Mouse (Mus musculus) cerebellum, adult 8-10 months (tissue): ENCODE results near the gene Cyb561d1.
A peak's percentile ranks its signal among the peaks of the same experiment; 100 is the strongest.
"Not testable (repeated sequence)": the region's sequence is repeated elsewhere in the genome, so short reads cannot be mapped to it uniquely, and the experiment has no call there.

Experiments used
- DNase-seq: peaks from one replicate; pipeline ENCODE4 v3.0.0; 2022

Cyb561d1 gene

DNA sequence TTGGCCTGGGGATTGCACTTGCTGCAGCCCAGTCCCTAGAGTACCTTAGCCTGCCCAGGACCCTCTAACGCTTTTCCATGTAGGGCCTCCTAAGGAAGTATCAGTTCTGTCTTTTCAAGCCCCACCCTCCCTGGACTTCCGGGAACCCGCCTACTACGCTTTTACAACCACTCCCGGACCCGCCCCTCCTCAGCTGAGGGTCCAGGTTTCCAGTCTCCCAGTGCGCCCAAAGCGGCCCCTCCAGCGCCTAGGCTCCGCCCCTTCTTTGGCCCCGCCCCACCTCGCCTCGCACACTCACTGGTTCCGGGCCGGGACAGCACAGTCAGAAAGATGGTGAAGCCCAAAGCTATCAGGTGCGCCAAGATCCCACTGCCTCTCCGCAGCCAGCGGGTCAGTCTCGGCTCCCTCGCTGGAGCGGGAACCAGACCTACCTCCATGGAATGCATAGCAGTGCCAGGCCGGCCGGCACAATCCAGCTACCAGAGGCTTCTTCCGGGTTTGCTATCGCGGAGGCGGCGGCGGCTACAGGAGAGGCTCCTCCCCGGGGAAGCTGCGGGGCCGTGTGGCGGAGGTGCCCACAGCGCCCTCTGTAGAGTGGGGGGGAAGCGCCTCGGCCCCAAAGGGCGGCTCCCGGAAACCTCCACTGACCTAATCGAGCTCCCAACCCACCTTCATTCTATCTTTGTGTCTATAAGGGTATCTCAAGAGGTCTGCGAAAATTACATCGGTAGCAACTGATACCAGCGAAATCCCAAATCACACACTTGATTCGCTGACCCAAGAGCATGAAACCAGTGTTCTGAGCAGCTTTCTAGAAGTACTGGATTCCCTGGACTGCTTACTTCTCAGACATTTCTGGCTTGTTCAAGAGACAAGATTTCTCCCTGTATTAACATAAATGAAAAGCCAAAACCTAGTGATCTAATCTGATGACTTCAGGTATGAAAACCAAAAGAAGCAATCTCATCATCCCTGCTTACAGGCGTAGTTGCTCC lies at the start of gene Cyb561d1:
Cyb561d1 (minus strand) TSS at position 884 of the 995 bp plus-strand sequence.
- peak; percentile 88 for DNase-seq

DNA sequence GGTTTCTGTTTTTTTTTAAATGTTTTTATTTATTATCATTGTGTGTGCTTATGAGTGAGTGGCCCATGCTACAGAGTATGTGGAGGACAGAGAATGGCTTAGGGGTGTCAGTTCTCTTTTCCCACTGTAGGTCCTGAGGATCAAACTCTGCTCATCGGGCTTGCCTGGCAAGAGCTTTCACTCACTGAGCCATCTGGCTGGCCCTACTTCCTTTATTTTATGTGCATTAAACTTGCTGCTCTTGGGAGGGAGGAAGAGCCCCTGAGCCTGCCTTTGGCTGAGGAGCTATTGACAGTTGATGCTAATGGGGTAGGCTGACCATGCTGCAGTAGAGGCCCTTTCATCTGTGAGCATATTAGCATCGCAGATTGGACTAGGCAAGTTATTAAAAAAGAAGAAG lies 45.8 kb upstream of the Cyb561d1 start:
- DNase-seq: no peak

DNA sequence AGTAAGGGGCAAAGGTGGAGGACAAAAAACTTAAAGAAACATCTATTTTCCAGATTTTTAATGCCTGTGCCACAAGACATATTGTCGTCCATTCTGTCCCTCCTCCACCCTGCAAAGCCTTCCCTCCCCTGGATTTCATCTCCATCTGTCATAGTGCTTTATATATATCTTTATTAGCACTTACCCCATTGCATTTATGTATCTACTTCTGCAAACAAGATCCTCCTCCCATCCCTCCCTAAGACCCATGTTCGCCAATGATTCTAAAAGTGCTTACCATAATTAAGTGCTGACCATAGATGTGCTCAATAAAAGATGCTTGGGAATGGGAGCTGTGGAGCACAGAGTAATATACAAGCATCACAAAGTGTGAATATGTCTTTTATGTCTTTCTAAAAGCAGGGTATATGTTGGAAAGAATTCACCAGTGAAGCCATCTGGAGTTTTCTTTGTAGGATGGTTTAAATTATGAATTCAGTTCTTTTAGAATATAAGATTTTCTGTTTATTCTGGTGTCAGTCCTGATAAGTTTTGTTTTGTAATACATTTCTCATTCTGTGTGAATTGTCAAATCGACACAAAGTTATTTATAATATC lies 40.3 kb upstream of the Cyb561d1 start:
- DNase-seq: no peak

DNA sequence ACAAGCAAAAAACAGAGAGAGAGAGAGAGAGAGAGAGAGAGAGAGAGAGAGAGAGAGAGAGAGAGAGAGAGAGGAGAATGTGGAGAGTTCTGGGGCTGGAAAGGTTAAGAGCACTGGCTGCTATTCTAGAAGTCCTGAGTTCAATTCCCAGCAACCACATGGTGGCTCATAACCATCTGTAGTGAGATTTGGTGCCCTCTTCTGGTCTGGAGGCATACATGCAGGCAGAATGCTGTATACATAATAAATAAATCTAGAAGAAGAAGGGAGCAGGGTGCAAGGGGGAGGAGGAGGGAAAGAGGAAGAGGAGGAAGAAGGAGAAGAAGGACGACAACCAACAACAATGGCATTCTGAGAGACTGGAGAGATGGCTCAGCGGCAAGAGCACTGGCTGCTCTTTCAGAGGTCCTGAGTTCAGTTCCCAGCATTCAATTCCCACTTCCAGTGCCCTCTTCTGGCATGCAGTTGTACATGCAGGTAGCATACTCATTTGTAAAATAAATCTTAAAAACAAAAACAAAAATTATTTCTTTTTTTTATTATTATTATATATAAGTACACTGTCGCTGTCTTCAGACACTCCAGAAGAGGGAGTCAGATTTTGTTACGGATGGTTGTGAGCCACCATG lies 36.6 kb upstream of the Cyb561d1 start:
- DNase-seq: not testable (repeated sequence)

DNA sequence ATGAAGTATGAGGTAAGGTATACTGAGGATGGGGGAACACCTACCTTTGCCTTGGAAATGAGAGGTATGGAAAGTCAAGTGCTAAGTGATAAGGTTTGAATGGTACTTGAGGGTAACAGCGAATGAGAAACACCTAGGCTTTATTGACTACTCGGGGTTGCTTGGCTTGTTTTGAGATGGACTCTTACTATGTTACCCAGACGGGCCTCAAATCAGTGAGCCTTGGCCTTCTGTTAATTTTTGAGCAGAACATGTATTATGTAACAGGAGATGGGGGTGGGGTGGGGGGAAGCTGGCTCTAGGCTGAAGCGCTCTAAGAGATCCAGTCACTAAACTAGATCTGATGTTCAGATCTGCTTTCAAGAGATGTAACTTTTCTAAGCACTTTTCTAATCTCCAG lies 30.6 kb upstream of the Cyb561d1 start:
- DNase-seq: no peak

DNA sequence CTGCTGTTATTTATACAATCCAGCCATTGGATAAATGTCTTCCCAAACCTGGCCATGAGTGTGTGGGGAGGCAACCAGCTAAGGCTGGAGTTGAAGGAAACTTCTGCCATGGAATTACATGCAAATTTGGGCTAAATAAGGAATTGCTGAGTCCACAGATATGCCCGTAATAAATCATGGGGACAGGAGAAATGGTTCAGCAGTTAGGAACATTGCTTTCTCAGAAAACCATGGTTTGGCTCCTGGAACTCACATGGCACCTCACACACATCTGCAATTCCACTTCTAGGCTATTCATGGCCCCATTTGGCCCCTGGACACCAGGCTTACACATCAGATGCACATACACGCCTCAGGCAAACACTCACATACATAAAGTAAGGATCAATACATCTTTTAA lies 26.5 kb upstream of the Cyb561d1 start:
- DNase-seq: no peak

DNA sequence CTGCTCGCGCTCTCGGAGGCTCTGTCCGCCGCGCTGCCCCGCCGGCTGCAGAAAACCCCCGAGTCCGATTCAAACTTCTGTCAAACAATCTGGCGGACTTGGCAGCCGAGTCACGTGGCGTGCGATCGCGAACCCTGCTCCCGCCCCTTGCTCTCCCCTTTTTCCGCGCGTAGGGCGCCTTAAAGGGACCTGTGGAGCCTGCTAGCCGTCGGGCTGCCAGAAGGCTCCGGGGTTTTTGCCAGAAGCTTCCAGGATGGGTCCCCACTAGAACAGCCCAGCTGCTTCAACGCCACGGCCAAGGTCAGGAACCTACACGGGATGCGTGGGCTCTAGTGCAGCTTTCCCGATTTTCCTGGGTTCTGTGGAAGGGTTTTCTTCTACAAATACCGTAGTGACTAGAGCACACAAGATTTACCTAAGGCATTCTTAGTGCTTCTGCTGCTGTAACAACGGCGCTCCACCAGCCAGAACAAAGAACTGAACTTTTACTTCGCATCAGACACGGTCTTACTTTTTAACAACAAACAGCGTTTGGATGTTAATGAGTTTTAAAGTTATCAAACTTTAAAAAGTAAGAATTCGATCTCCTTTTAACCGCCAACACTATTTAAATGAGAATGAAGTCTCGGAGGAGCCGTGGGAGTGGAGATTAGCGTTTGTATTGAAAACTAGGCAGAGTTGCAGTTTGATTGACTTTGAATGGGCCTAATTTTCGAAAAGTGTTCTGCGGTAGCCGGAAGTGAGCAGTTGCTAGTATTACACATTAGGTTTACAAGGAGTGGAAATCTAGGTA lies 25.7 kb upstream of the Cyb561d1 start, which contains the start of gene Sypl2:
Sypl2 (minus strand) TSS at position 91 of the 793 bp plus-strand sequence.
- no peak for DNase-seq

DNA sequence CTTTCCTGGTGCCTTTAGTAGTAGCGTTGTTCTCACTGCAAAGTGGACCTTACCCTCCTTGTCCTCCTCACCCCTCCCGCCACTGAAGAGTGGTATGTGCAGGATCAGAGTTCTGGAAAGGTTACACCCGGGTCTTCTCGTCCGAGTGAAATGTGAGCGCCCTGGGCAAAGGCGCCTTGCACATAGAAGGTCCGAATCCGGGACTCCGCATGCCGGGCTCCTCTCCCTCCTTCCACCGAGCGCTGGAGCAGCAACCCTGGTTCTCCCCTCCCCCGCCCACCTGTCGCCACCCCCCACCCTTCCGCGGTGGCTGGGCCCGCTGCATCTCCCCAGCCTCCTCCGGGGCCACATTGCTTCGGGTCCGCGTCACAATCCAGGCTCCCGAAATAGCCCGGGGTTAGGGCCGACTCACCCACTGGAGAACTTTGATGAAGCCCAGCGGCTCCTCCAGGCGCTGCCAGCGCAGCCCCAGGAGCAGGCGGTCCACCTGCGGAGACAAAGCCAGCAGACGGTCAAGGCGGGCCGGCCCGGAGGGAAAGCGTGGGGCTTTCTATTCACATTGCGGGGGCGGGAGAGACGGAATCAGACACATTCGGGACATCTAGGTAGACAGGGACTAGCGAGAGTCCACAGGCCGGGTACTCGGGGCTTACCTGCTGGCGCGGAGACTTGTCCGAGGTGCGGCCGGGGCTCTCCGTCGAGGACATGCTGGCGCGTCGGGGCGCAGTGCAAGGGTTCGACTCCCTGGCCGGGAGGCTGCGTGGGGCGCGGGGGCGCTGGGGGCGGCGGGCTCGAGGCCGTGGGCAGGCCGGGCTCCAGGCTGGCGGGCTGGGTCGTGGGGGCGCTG lies 24.9 kb upstream of the Cyb561d1 start:
- no peak for DNase-seq

DNA sequence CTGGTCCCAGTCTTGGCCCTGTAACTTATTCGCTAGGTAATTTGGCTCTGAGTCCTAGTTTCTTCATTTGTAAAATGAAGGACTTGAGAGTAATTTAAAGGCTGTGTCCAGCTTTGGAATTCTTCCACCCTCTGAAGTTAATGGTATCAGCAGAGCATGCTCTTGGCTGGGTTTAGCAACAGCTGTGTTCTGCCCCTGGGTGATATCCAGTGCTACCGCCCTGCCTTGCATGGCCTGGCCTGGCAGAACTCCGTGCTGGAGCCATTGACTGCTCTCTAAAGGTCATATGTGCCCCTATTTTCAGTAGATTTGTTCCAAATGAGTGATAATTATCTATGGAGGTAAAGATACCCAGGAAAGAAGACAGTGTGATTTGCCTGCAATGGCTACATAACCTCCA lies 19.6 kb upstream of the Cyb561d1 start:
- no peak for DNase-seq

DNA sequence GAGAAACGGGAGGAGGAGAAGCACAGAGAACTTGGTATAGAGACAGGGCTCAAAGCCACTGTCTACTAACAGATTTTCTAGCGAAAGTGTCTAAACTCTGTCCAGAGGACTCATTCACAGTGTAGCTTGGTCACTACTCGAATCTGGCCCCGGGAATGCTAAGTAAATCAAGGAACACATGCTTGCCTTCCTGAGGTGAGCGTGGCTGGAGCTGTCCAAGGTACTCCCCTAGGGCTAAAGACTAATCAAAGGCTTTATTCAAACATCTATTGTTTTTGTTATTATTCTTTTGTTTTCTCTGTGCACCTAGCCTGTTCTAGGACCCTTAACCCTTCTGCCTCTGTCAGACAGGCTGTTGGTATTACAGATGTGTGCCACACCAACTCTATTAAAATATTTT lies 13.7 kb upstream of the Cyb561d1 start:
- DNase-seq: no peak

DNA sequence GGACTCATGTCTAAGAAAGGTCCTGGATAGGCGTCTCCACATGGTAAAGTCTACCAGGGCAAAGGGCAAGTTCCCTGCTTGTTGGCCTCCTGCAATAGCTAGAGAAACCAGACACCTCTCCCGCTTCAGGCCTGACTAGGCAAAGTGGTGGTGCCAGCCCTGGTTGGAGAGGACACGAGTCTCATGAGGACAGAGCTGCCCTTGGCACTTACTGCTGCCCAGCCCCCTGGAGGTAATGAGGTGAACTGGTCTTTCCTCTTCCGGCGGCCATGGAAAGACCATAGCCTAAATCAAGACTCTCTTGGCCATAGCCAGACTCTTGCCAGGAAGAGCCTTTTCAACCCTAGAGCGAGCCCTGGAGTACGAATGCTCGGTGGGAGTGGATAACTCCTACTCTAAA lies 11.4 kb upstream of the Cyb561d1 start:
- peak; percentile 25 for DNase-seq

DNA sequence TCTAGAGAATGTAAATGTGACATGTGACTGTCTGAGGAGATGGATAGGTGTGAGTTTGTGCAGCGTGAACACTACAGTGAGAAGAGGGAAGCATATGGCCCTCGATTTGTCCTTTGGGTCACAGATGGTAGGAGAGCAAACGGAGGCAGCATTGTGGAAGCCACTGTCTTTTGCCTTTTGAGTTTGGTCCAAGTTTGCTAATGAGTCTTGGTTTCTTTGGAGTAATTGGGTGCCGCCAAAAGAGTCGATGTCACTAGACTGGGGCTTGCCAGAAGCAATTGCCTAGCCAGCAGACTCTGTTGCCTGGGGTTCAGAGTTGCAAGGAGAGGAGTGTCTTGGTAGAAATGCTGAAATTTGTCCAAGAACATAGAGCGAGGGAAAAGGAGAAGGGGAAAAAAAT lies 10.8 kb upstream of the Cyb561d1 start:
- DNase-seq: peak; percentile 38

DNA sequence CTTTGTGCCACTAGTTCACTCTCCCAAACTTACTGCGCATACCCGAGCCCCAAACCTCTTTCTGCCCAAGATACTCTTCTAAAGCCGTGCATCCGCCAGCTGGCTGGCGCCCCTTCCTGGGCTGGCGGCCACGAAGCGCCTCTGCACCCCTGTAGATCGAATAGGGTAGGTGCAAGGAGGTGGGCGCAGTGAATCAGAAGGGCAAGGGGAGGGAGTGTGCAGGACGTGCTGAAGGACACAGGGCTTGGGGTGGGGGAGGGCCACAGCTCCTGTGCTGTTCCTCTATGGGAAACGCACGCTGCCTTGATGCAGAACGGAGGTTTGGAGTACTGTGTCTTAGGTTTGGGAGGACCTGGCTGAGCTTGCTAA lies 9.7 kb upstream of the Cyb561d1 start, which contains the start of gene Atxn7l2:
Atxn7l2 (minus strand) TSS at position 164 of the 369 bp plus-strand sequence.
- no peak for DNase-seq

DNA sequence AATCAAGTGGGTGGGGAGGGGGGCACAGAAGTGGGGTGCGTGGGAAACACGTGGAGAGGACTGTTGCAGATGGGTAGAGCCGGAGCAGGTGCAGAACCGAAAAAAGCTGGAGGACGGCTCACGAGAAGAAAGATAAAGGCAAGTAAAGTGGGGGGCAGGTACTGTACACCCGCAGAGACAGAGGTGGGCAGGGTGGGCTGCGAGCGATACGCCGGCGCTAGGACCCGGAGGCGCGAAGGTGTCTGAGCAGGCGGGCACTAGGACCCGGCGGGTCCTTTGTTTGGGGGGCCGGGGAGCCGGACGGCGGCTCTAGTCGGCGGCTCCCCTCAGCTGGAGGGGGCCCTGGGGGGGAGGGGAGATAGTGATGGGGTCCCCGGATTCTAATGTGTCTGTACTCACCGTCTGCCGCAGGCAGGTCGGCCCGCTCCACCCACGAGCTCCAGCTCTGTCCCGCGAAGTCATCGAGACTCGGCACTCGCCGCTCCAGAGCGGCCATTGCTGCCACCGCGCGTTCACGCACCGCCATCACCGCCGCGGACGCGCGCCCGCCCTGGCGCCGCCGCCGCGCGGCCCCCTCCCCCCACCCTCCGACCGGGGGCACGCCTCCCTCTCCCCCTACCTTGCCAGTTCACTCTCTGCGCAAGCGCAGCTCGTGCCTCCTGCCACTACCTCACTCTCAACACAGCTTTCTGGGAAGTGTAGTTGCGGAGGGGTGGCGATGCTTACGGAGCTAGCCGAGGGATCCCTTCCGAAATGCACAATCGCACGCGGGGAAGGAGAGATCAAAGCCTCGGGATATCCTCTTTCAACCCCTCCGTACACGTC lies 9.1 kb upstream of the Cyb561d1 start:
- peak; percentile 93 for DNase-seq

DNA sequence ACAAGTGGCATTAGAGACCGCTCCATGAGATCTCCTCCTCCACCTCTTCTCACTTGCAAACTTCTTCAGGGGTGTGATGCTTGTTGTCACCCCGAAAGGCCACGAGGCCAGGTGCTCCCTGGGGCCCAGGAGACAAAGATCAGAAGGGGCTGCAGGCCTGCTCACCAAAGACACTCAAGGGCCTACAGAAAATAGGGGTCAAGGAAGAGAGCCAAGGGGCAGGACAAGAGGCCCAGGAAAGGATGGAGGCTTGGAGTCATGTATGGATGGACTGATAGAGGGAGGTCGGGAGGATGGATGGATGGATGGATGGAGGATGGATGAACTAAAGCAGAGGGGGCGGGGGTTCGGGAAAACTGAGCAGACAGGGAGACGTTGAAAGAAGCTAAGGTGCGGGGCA lies 8.5 kb upstream of the Cyb561d1 start:
- no peak for DNase-seq

DNA sequence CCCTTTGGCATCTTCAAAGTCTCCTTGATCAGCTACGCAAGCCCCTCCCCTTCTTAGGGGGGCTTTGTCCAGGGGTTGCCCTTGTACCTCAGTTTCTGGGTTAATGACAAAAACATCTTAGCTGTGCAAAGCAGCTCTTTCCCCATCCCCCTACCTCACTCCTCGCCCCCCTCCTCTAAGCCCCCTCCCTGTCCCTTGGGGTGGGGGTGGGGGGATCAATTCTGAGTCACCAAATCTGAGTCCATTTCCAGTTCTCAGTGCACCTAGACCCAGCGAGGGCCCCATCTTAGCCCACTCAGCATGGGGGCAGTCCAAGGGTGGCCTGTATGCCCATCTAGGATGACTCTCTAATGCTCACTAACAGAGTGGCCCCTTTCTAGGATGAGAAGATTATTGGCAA lies 8.0 kb upstream of the Cyb561d1 start:
- DNase-seq: no peak

DNA sequence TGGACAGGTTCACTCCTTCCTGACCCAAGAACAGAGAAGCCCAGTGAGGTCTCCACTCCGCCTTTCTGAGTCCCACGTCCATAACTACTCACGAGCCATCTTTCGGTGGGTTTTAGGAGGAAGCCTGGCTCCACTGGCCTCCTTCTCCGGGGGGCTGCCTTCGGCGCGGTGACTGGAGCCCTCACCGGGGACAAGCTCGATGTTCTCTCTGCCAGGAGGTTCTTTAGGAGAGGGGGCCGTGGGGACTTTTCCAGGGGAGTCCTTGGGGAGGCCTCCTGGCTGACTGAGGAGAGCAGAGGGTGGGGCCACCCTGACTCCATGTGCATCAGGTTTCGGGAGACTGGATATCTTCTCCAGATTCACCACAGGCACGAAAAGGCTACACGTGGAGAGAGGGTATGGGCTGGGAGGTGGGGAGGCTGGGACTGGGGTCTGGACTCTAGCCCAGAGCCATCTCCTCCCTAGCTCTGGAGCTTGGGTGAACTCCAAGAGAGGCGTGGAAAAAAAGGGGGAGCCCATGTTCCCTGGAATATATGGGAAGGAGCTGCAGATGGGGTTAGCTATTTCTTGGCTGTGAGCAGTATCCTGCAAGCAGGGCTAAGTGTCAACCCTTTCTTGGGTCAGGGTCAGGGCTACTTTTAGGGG lies 5.8 kb upstream of the Cyb561d1 start:
- DNase-seq: no peak

DNA sequence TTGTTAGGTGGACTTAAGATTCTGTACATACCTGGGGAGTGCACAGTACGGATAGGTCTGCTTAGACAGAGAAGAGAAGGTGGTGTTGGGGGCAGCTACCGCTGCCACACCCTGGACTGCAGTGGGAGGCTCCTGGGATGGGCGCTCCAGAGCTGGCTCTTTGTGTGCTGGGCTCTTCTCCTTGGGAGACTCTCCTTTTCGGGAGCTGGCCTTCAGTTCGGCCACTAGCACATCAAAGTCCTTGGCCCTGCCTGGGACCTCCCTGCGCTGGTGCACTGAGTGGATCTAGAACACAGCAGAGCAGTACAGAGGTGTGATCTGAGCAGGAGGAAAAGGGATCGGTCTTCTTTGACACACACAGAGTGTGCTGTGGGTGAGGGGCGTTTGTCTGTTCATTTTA lies 4.6 kb upstream of the Cyb561d1 start:
- no peak for DNase-seq

DNA sequence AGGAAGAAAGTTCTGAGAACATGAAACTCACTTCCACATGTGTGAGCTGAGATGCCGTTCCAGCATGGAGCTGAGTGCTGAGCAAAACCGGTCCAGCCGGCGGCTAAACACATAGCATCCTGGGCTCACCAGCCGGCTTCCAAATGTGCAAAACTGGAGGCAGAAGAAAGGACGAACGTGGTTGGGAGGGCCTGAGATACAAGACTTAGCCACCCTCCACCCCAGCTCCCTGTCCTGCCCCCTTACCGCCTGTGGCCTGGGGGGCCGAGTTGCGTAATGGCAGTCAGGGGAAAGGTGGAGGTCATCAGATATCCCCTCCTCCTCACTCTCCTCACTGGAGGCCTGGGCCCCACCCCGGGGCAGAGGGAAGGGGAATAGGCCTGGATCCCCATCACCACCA lies 3.5 kb upstream of the Cyb561d1 start:
- DNase-seq: no peak

DNA sequence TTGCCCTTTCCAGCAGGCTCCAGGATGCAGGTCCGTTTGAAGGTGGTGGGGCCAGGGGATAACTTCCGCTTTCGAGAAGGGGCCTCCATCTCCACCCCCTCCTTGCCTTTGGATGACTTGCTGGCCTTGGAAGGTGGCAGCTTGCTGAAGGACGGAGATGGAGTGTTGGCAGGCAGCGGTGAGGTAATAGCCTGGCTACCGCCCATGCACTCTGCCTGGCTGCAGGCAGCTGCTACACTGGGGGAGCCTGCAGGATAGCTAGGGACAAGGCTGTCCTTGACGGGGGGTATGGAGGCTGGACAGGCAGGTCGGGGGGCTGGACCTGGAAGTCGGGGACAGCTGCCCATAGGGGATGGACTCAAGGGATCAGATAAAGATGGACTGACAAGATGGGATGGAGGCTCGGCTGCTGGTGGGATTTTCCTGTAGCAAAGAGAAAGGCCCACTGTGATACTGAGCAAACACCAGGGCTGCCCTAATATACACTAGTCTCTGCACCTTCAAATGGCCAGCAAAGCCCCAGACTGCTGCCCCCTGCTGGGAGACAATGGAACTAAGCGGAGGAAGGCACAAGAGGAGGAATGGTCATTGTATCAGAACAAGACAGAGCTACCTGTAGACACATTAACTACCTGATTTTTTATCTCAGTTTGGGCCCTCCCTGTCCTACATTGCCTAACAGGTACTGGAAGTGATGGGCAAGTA lies 2.8 kb upstream of the Cyb561d1 start:
- peak; percentile 87 for DNase-seq
